Mouse (Mus musculus) lung, postnatal 10 days (tissue): ENCODE measurements at regions not wholly inside any gene's neighbourhood (a gene's known extent, or its start where the extent isn't known, plus 50 kb on each side); places are given as distances from the start of the nearest gene placed in this dataset.

Experiments
- DNase-seq: peaks from one replicate; pipeline ENCODE4 v3.0.0; 2021

DNA sequence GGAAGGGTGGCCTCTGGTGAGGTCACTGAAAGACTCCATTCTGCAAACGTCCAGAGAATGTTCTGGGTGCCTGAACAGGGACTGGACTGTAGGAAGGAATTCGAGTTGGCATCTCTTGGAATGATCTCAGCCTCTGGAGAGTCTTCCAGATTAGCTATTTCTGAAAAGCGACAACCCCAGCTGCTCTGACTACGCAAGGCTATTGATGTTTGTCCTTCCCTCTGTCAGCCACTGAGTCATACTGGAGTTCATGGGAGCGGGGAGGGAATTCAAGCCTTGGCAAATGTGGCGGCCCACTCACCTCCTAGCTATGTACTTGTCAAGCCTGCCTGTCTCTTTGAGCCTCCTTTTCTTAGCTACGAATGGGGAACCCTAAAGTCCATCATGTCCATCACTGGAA is 182.4 kb downstream of the Tle3 start:
- peak; percentile 60 for DNase-seq

DNA sequence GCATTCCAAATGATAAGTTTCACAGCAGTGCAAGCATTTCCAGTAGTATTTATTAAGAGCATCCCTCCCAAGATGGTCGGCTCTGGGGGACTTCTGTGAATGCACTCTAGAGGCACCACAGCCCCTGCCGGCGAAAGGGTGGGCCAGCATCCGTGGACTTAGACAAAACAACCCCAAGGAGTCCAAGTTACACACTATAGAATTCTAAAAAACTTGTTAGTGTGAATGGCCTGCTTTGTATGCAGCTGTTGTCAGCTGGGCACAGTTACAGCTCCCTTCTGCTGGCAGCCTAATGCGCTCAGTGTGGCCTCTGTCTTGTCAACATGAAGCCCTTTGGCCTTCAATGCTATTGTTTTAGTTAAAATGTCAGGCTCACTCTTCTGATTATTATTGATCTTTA is 181.5 kb downstream of the Tle3 start:
- peak; percentile 13 for DNase-seq

GRCm38 (mm10) chr9:61551361-61551760 is 179.2 kb downstream of the Tle3 start:
- no peak for DNase-seq

DNA sequence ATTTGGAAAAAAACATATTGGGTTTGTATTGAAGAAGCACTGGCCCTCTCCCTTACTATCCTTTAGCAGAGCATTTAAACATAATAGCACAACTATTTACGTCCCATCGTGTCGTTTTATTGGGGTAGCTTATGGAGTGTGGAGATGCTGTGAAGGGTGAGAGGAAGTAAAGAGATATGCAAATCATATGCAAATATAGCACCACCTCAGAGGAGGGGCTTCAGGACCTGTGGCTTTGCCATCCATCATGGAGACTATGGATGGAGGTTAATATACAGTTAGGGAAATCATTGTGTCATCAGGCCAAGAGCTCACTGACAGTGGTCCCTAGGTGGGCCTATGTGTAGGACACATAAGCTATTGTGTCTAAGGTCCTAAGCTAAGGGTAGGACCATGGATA is 178.2 kb downstream of the Tle3 start:
- DNase-seq: no peak

- no peak for DNase-seq
Measured at GRCm38 (mm10) chr9:61549692-61550241, 177.6 kb downstream of the Tle3 start.

- DNase-seq: no peak
Measured at GRCm38 (mm10) chr9:61537316-61538189, 165.4 kb downstream of the Tle3 start.

DNA sequence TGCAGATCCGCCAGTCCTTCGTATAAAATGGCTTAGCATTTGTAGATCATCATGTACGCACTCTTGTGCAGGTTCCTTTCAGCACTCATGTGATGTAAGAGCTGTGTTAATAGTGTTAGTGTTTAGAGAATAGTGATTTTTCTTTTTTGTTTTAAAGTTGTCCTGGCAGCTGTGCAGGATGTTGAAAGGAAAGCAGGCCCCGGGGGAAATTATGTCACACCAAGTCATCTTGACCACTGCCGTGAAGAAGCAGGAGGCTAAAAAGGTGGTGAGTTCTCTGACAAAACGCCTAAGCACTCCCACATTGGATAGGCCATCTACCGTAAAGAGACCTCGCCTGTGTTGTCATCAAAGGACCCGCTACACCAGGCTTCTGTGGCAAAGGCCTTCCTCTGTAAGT is 161.1 kb downstream of the Tle3 start:
- DNase-seq: no peak

DNA sequence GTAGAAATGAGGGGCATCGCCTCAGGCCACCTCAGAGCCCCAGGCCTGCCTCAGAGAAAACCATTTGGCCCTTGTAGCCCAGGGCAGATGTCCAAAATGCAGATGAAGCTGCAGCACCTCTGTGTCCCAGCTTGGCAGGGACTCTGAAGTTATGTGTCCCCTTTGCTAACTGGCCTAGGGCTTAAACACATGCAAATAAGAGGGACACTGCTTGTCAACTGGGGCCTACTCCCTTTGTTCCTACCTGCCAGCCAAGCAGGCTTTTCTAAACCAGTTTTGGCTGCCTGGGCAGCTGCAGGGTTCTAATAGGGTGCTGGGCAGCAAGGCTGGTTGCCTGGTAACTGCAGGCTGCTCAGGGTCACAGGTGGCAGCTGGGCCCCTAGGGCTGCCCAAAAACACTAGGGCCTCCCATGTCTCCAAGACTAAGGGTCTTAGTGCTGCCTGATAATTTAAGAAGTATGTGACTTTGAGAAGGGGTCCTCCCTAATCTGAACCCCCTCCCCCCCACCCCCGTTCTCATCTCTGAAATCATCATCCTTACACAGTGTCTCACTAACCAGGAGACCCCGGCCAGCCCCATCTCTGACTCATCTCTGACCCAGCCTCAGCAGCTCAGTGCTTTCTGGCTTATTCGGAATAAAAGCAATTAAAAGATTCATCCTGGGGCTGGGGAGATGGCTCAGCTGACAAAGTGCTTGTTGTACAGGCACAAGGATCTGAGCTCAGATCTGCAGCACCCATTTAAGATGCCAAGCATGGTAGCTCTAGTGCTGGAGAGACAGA is 158.3 kb downstream of the Tle3 start:
- no peak for DNase-seq

GRCm38 (mm10) chr9:61528286-61528865 is 156.2 kb downstream of the Tle3 start:
- DNase-seq: no peak

- no peak for DNase-seq
Measured at GRCm38 (mm10) chr9:61527491-61528056, 155.4 kb downstream of the Tle3 start.

- no peak for DNase-seq
Measured at GRCm38 (mm10) chr9:61520136-61520535, 148.0 kb downstream of the Tle3 start.

DNA sequence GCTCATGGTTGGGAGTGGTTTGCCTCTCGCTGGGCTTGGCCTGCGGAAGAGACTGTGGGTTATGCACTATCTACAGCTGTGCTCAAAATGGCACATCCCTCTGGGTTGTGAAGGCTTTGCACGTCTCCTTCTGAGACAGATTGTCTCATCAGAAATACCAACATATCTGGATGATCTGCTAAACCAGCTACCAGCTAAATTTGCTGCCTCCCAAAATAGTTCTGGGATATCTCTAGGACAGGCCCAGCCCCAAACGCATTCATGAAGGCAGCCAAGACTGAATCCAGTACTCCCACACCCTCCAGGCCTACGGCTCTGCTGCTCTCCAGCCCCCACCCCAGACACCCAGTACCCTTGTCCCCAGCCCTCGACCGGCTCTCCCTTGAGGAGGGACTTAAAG is 145.7 kb downstream of the Tle3 start:
- DNase-seq: no peak

DNA sequence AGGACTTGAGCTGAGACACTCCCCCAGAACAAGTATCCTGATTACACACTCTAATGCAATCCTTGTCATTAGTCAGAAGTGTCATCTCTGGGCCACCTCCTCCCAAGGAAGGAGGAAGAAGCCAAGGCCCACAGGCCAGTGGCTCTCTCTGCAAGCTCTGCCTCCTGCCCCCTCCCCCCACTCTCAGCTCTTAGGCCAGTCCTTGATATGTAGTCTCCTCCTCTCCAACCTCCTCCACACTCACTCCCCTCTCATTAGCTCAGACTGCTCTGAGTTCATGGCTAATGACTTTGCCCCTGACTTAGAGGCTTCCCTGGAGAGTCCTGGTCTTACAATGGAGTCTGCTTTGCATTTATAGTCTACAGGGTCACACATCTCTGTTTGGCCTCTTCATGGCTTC is 139.3 kb downstream of the Tle3 start:
- no peak for DNase-seq

- no peak for DNase-seq
Measured at GRCm38 (mm10) chr9:61510217-61510893, 138.2 kb downstream of the Tle3 start.

GRCm38 (mm10) chr9:61509591-61510191 is 137.5 kb downstream of the Tle3 start:
- no peak for DNase-seq

DNA sequence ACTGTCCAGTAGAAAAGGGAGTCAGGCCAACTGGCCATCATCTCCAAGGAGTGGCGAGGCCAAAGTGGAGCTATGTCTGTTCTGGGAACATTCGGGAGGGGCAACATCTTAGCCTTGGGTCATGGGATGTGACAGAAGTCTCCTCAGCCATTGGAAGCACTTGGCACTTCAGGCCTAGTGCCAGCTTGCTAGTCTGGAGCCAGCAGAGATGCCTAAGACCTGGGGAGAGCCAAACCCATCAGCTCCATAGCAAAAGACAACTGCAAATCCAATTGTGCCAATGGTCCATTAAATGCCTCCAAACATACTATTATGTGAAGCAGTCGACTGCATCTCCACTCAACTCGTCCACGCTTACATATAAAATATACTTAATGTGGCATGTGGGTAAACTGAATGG is 136.9 kb downstream of the Tle3 start:
- no peak for DNase-seq

- no peak for DNase-seq
Measured at GRCm38 (mm10) chr9:61500851-61501250, 128.7 kb downstream of the Tle3 start.

- no peak for DNase-seq
Measured at GRCm38 (mm10) chr9:61492896-61493295, 120.7 kb downstream of the Tle3 start.

GRCm38 (mm10) chr9:61491131-61491712 is 119.1 kb downstream of the Tle3 start:
- DNase-seq: no peak

DNA sequence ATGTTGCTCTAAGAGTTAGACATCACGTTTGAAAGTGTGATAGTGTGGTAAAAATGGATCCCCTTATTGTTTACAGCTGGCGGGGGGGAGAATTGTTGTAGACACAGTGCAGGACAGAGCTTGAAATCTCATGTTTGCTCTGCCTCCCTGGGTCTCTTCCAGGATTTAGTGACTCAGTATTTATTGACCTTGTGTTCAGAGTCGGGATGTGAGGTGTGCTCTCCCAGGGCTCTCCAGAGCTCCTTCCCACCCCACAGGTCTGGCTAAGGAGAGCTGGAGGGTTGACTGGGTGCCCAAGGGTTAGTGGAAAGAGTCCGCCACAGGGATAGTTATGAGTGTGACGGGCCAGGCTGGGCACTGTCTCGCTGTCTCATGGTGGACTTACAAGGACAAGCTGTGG is 117.8 kb downstream of the Tle3 start:
- no peak for DNase-seq

GRCm38 (mm10) chr9:61489147-61489546 is 117.0 kb downstream of the Tle3 start:
- DNase-seq: no peak

GRCm38 (mm10) chr9:61487824-61488223 is 115.7 kb downstream of the Tle3 start:
- DNase-seq: no peak
